Mouse (Mus musculus) left cerebral cortex, adult 9 months (tissue): ENCODE measurements at regions not wholly inside any gene's neighbourhood (a gene's known extent, or its start where the extent isn't known, plus 50 kb on each side); places are given as distances from the start of the nearest gene placed in this dataset.

ENCODE experiments used
- DNase-seq, 2 experiments: peaks; one replicate each; pipeline ENCODE4 v3.0.0; 2022; ENCODE audit warnings: low spot score in 2 of 2

DNA sequence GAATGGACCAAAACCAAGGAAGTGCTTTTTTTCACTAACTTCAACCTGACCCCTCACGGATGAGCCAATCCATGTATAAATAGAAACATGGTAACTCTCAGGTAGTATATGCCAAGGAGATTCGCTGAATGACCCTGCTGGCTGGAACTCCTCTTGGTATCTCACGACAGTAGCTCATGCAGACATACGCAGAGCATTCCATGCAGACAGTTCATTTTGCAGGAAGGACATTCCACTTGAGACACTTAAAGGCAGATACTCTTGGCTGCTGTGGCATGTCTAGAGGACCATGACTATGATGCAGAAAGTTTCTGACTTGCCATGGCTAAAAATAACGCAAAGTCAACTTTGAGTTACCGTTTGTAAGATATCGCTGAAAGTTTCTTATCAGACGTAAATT is 195.6 kb upstream of the Pitx2 start:
- DNase-seq = no peak

GRCm38 (mm10) chr3:129038877-129039276 is 160.8 kb upstream of the Pitx2 start:
- DNase-seq = no peak

GRCm38 (mm10) chr3:129044834-129045233 is 154.8 kb upstream of the Pitx2 start:
- DNase-seq = no peak

DNA sequence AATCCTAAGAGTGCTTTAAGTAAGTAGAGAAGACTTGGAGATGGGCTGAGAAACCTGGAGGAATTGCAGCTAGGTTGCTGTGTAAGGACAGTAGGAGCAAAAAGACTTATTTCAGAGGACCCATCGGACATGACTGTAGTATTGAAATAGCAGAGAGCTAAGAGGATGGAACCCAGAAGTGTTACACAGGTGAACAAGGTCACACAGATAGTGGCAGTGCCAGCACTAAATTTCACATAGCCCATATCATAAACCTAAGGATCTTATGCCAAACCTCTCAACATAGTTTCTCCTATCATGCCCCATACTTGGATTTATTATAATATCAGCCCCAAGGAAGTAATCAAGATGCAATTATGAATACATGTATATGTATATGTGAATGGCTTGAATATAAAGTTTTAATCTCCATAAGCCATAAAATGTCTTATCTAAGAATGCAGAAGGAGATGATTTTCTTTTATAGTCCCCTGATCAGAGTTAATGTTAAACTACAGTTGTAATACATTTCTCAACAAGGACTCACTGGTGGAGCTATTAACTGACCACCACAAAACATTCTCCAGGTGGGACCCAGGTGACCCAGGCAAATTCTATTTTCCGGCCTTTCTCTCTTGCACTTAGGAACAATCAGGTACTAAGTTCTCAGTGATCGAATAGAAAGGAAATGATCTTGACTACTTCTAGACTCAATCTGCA is 149.6 kb upstream of the Pitx2 start:
- DNase-seq = no peak

- DNase-seq = no peak
Observed at GRCm38 (mm10) chr3:129065457-129066364, 134.0 kb upstream of the Pitx2 start.

GRCm38 (mm10) chr3:129069676-129070075 is 130.0 kb upstream of the Pitx2 start:
- no peak for DNase-seq

DNA sequence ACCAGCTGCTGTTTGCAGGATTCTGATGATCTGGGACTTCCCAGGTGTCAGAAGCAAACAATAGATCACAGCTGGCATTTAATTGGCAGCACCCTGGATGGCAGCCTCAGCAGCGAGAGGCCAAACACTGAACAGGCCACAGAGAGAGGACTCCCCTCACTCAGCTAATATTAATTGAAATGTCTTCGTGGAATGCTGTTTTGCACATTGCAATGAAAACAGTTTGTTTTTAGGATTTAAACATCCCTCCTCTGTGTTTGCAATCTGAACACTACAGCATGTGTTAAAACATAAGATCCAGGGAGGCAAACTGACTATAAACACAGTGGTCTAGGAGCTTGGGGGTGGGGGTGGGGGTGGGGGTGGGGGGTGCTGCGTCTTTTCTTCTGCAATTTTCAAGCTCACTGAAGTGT is 129.2 kb upstream of the Pitx2 start:
- DNase-seq = no peak

DNA sequence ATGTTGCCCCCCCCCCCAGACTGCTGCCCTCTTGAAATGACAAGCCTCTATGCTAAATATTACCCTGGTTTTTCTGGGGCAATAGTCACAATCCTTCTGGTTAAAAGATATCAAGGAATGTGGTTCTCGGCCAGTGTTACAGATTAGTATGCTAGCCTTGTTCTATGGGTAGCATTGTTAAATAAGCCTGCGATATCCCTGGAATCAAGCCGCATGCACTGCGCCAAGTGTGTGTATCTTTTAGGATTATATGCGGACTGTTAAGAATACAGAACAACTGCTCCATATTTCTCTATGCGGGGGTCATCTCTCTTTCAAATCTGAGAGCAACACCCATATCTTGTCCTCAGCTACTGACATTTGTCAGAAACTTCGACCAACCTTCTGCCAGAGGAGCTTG is 128.7 kb upstream of the Pitx2 start:
- no peak for DNase-seq

DNA sequence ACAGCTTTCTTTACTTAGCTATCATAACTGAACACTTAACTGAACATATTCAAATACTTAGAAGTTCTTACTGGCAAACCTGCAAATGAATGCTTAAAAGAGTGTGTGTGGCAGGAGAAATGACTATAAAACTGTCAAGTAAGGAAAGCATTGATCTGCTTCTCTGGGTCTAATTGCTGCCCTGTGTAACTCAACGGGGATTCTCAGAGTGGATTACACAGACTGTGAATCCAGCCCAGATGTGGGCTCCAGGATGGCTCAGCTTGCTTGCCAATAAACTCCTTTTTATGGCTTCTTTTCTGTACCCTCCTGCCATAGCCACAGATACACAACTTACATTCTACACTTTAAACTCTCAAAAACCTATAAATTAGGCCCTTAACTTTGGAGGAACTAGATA is 123.3 kb upstream of the Pitx2 start:
- DNase-seq = no peak

DNA sequence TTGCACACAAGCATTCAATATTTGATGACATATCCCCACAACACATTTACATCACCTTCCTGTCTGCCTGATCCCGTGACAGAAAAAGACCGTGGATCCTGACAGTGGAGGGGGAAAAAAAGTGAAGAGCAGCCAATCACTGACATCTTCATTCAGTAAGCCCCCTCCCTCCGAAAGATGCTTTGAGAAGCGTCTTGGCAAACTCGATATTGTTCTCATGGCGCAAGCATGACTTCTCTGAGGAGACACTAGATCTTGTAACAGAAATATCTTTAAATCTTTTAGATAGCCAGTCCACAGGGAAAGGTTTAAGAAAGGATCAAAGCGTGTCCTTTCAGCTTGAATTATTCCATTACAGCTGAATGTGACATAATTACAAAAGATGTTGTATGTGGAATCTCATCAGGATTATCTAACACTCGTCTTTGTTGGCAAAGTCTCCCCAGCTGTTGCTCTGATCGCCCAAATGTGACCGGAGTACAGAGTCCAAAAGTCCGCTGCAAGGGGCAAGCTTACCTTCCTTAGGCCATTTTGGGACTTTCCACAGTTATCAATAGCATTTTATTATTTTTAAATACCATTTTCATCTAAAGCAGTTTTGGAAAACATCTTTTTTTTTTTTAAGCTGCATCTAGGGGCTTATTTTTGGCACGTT is 95.8 kb upstream of the Pitx2 start:
- DNase-seq = no peak

GRCm38 (mm10) chr3:129104811-129105210 is 94.9 kb upstream of the Pitx2 start:
- no peak for DNase-seq

GRCm38 (mm10) chr3:129106174-129106573 is 93.5 kb upstream of the Pitx2 start:
- DNase-seq = no peak

DNA sequence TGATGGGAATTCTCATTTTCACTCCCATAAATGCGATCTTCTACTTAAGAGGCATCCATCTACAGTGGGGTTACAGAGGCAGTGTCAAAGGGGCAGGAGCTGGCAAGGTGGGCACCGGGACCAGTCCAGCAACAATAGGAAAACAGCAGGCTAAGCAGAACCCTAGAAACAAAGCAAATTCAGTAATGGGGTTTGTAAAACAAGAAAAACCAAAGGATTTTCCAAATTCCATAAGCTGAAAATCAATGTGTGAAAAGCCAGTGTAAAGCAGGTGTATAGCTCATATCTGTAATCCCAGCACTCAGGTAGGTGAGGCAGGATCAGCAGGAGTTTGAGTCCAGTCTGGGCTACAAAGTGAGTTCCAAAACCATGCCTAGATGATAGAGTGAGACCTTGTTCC is 69.2 kb upstream of the Pitx2 start:
- DNase-seq = no peak

- no peak for DNase-seq
Observed at GRCm38 (mm10) chr3:129131140-129131539, 68.5 kb upstream of the Pitx2 start.

DNA sequence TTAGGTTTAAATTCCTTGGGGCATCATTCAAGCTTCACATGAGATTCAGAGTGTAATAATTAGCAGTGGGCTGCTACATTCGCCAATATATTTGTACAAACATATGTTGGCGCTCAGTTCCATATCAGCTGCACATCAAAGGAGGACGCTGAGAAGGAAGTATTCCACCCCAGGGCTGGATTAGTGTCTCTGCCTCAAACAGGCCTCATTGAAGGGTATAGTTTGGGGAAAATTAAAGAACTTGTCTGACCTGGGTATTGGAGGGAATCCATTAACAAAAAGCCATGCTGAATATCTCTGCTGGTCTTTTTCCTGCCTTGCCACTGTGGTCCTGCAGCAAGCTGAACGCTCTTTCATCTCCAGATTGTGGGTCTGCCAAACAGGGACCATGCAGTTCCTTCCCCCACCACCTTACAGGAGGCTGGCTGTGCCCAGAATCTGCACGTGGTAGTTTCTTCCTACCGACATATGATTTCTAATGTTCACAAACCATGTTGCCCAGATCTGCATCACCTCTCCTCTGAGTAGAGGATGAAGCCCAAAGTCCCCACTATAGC is 67.7 kb upstream of the Pitx2 start:
- no peak for DNase-seq
